Mouse (Mus musculus): ENCODE measurements around the gene Lrrc61. TPM values are rescaled to one million over a fixed set of nuclear protein-coding genes. Genes with fewer than 3 reads are reported as not detected.
A peak's percentile ranks its signal among the peaks of the same experiment; 100 is the strongest.

The Lrrc61 gene
- total and polyA plus RNA-seq, 2 experiments, result 3.3 to 8.5 TPM

DNA sequence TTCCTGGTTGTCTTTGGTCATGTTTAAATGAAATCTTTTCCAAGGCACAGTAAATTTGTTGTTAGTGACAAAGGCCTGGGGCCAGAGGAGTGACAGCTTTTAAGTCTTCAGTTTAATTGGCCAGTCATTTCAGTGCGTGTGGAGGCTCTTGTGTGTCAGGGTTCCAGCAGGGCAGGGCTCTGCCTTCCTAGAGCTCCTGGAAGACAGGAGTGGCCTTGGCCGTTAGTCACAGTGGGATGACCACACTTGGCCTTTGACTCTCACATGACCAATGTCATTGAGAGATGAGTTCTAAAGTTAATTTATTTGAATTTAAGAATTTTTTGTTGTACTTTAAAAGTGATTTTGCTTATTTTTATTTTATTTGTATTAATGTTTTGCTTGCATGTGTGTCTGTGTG, 53.5 kb downstream of the Lrrc61 start:
- Histone ChIP-seq H3K36me3 (ENCODE audit: control insufficient read depth, insufficient read depth, low read length) (no peaks in the 10 kb centered on the region), H3K4me3 (ENCODE audit: insufficient read depth, low read depth, low read length) (no peak overlapping the region), H3K79me2 (ENCODE audit: control insufficient read depth, insufficient read depth, low read length) (peaks cover 3% of the 10 kb centered on the region; the same call in 1 of the 2 replicates), H3K27ac (replicated peaks; ENCODE audit: insufficient read depth, low read depth, low read length) (no peak overlapping the region), H3K9ac (ENCODE audit: low read depth, low read length) (no peak overlapping the region), H3K27me3 (ENCODE audit: control insufficient read depth, insufficient read depth, low read length) (no peaks in the 10 kb centered on the region), H3K4me1 (ENCODE audit: control insufficient read depth, insufficient read depth, low read length) (no peaks in the 10 kb centered on the region)
- WGBS, result 59% methylated on average over 2 of the region's 2 CpGs
- DNase-seq (ENCODE audit: extremely low read depth, low read depth, low spot score), result peak; percentile 18
- TF ChIP-seq CTCF (IDR thresholded peaks at IDR 0.05; ENCODE audit: low read depth, low read length), result no peak
- no peak for TF ChIP-seq POLR2A (IDR thresholded peaks at IDR 0.05; ENCODE audit: extremely low read depth, insufficient read depth, low read length)

DNA sequence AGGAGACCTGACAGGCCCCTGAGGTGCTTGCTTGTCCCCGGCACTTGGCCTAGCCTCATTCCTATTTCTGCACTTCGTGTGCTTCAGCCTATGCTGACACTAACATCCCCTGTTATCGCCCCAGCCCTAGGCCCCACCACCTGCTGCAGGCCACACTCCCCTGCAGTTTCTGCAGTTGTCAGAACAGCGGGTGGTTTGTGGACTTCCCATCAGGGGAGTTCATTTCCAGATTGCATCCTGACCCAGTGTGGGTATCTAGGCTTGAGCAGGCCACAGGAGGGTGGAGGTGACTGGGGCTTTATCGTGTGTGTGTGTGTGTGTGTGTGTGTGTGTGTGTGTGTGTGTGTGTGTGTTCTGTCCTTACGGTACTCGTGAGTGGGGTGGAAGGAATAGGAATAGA, 54.9 kb downstream of the Lrrc61 start:
- Histone ChIP-seq H3K4me1 (ENCODE audit: control insufficient read depth, insufficient read depth, low read length) (no peaks in the 10 kb centered on the region), H3K36me3 (ENCODE audit: control insufficient read depth, insufficient read depth, low read length) (peaks cover 6% of the 10 kb centered on the region; the same call in 1 of the 2 replicates), H3K27me3 (ENCODE audit: control insufficient read depth, insufficient read depth, low read length) (no peaks in the 10 kb centered on the region), H3K9ac (ENCODE audit: low read depth, low read length) (no peak overlapping the region), H3K4me3 (ENCODE audit: insufficient read depth, low read depth, low read length) (no peak overlapping the region), H3K27ac (replicated peaks; ENCODE audit: insufficient read depth, low read depth, low read length) (no peak overlapping the region), H3K79me2 (ENCODE audit: control insufficient read depth, insufficient read depth, low read length) (no peaks in the 10 kb centered on the region)
- WGBS, result 84% methylated on average over 7 of the region's 7 CpGs
- no peak for DNase-seq (ENCODE audit: extremely low read depth, low read depth, low spot score)
- no peak for TF ChIP-seq CTCF (IDR thresholded peaks at IDR 0.05; ENCODE audit: low read depth, low read length)
- TF ChIP-seq POLR2A (IDR thresholded peaks at IDR 0.05; ENCODE audit: extremely low read depth, insufficient read depth, low read length), result no peak

- Histone ChIP-seq H3K4me1 (ENCODE audit: control insufficient read depth, insufficient read depth, low read length) (no peaks in the 10 kb centered on the region), H3K27ac (replicated peaks; ENCODE audit: insufficient read depth, low read depth, low read length) (no peak overlapping the region), H3K9ac (ENCODE audit: low read depth, low read length) (no peak overlapping the region), H3K4me3 (ENCODE audit: insufficient read depth, low read depth, low read length) (no peak overlapping the region), H3K79me2 (ENCODE audit: control insufficient read depth, insufficient read depth, low read length) (no peaks in the 10 kb centered on the region), H3K27me3 (ENCODE audit: control insufficient read depth, insufficient read depth, low read length) (no peaks in the 10 kb centered on the region), H3K36me3 (ENCODE audit: control insufficient read depth, insufficient read depth, low read length) (peaks cover 6% of the 10 kb centered on the region; the same call in 1 of the 2 replicates)
- TF ChIP-seq POLR2A (IDR thresholded peaks at IDR 0.05; ENCODE audit: extremely low read depth, insufficient read depth, low read length), result no peak
- no peak for TF ChIP-seq CTCF (IDR thresholded peaks at IDR 0.05; ENCODE audit: low read depth, low read length)
- DNase-seq (ENCODE audit: extremely low read depth, low read depth, low spot score), result no peak
- WGBS, result 33% methylated on average over 3 of the region's 3 CpGs
Observed at GRCm38 (mm10) chr6:48610657-48611056, 56.1 kb downstream of the Lrrc61 start.

GRCm38 (mm10) chr6:48613464-48613863, 58.9 kb downstream of the Lrrc61 start:
- H3K4me1 ChIP-seq (ENCODE audit: control insufficient read depth, insufficient read depth, low read length), result no peaks in the 10 kb centered on the region
- H3K4me3 ChIP-seq (ENCODE audit: insufficient read depth, low read depth, low read length), result no peak overlapping the region
- peaks cover 6% of the 10 kb centered on the region; the same call in 1 of the 2 replicates for H3K36me3 ChIP-seq (ENCODE audit: control insufficient read depth, insufficient read depth, low read length)
- 95% methylated on average over 4 of the region's 4 CpGs for WGBS
- H3K9ac ChIP-seq (ENCODE audit: low read depth, low read length), result no peak overlapping the region
- no peak overlapping the region for H3K27ac ChIP-seq (replicated peaks; ENCODE audit: insufficient read depth, low read depth, low read length)
- no peak for TF ChIP-seq POLR2A (IDR thresholded peaks at IDR 0.05; ENCODE audit: extremely low read depth, insufficient read depth, low read length)
- no peaks in the 10 kb centered on the region for H3K79me2 ChIP-seq (ENCODE audit: control insufficient read depth, insufficient read depth, low read length)
- DNase-seq (ENCODE audit: extremely low read depth, low read depth, low spot score), result no peak
- H3K27me3 ChIP-seq (ENCODE audit: control insufficient read depth, insufficient read depth, low read length), result no peaks in the 10 kb centered on the region

- no peaks in the 10 kb centered on the region for H3K79me2 ChIP-seq (ENCODE audit: control insufficient read depth, insufficient read depth, low read length)
- H3K27me3 ChIP-seq (ENCODE audit: control insufficient read depth, insufficient read depth, low read length), result no peaks in the 10 kb centered on the region
- 81% methylated on average over 5 of the region's 5 CpGs for WGBS
- DNase-seq (ENCODE audit: extremely low read depth, low read depth, low spot score), result no peak
- H3K27ac ChIP-seq (replicated peaks; ENCODE audit: insufficient read depth, low read depth, low read length), result no peak overlapping the region
- TF ChIP-seq POLR2A (IDR thresholded peaks at IDR 0.05; ENCODE audit: extremely low read depth, insufficient read depth, low read length) (no peak), CTCF (IDR thresholded peaks at IDR 0.05; ENCODE audit: low read depth, low read length) (no peak)
- no peak overlapping the region for H3K4me3 ChIP-seq (ENCODE audit: insufficient read depth, low read depth, low read length)
- no peaks in the 10 kb centered on the region for H3K4me1 ChIP-seq (ENCODE audit: control insufficient read depth, insufficient read depth, low read length)
- peaks cover 9% of the 10 kb centered on the region; the same call in 1 of the 2 replicates for H3K36me3 ChIP-seq (ENCODE audit: control insufficient read depth, insufficient read depth, low read length)
- H3K9ac ChIP-seq (ENCODE audit: low read depth, low read length), result no peak overlapping the region
Observed at GRCm38 (mm10) chr6:48614756-48615155, 60.2 kb downstream of the Lrrc61 start.

DNA sequence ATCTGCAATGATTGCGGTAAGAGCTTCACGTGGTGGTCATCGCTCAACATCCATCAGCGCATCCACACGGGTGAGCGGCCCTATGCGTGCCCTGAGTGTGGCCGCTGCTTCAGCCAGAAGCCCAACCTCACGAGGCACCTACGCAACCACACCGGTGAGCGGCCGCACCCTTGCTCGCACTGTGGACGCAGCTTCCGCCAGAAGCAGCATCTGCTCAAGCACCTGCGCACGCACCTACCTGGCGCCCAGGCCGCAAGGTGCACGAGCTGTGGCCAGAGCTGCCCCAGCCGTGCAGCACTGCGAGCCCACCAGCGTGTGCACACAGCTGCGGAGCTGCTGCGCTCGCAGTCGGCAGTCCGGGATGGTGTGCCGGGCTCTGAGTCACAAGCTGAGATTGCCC, 65.4 kb downstream of the Lrrc61 start:
- Histone ChIP-seq H3K27ac (replicated peaks; ENCODE audit: insufficient read depth, low read depth, low read length) (no peak overlapping the region), H3K4me3 (ENCODE audit: insufficient read depth, low read depth, low read length) (no peak overlapping the region), H3K27me3 (ENCODE audit: control insufficient read depth, insufficient read depth, low read length) (no peaks in the 10 kb centered on the region), H3K9ac (ENCODE audit: low read depth, low read length) (no peak overlapping the region), H3K4me1 (ENCODE audit: control insufficient read depth, insufficient read depth, low read length) (no peaks in the 10 kb centered on the region), H3K36me3 (ENCODE audit: control insufficient read depth, insufficient read depth, low read length) (peaks cover 6% of the 10 kb centered on the region; the same call in 1 of the 2 replicates), H3K79me2 (ENCODE audit: control insufficient read depth, insufficient read depth, low read length) (no peaks in the 10 kb centered on the region)
- DNase-seq (ENCODE audit: extremely low read depth, low read depth, low spot score), result no peak
- TF ChIP-seq CTCF (IDR thresholded peaks at IDR 0.05; ENCODE audit: low read depth, low read length) (no peak), POLR2A (IDR thresholded peaks at IDR 0.05; ENCODE audit: extremely low read depth, insufficient read depth, low read length) (no peak)
- 97% methylated on average over 30 of the region's 30 CpGs for WGBS

Other genes starting within 250 kb of the Lrrc61 start
- 5.2 and 6.1 TPM in 2 replicates for gene Krba1, start 159.2 kb upstream of the Lrrc61 start, total RNA-seq (2014; rRNA removed)
- gene Krba1, start 159.2 kb upstream of the Lrrc61 start, polyA plus RNA-seq (2012; rRNA removed), result 6.6 and 9.2 TPM in 2 replicates
- gene Zfp467, start 109.0 kb upstream of the Lrrc61 start, total RNA-seq (2014; rRNA removed), result 13.9 and 15.9 TPM in 2 replicates
- 23.0 and 25.7 TPM in 2 replicates for gene Zfp467, start 109.0 kb upstream of the Lrrc61 start, polyA plus RNA-seq (2012; rRNA removed)
- 0.47 and 0.83 TPM in 2 replicates for gene Sspo, start 106.6 kb upstream of the Lrrc61 start, total RNA-seq (2014; rRNA removed)
- 1.5 and 2.0 TPM in 2 replicates for gene Sspo, start 106.6 kb upstream of the Lrrc61 start, polyA plus RNA-seq (2012; rRNA removed)
- gene Atp6v0e2, start 17.2 kb upstream of the Lrrc61 start, total RNA-seq (2014; rRNA removed), result 0.37 and 0.47 TPM in 2 replicates
- gene Atp6v0e2, start 17.2 kb upstream of the Lrrc61 start, polyA plus RNA-seq (2012; rRNA removed), result 0.96 and 1.7 TPM in 2 replicates
- 1,102 and 1,282 TPM in 2 replicates for gene Rarres2, start 18.0 kb downstream of the Lrrc61 start, total RNA-seq (2014; rRNA removed)
- 1,074 and 1,160 TPM in 2 replicates for gene Rarres2, start 18.0 kb downstream of the Lrrc61 start, polyA plus RNA-seq (2012; rRNA removed)
- not detected in 2 replicates for gene Gm45021, start 34.8 kb downstream of the Lrrc61 start, total RNA-seq (2014; rRNA removed)
- not detected in 2 replicates for gene Gm45021, start 34.8 kb downstream of the Lrrc61 start, polyA plus RNA-seq (2012; rRNA removed)
- 31.1 and 47.2 TPM in 2 replicates for gene Repin1, start 39.1 kb downstream of the Lrrc61 start, total RNA-seq (2014; rRNA removed)
- gene Repin1, start 39.1 kb downstream of the Lrrc61 start, polyA plus RNA-seq (2012; rRNA removed), result 73.6 and 74.7 TPM in 2 replicates
- not detected in 2 replicates for gene Gm44965, start 39.1 kb downstream of the Lrrc61 start, total RNA-seq (2014; rRNA removed)
- gene Gm44965, start 39.1 kb downstream of the Lrrc61 start, polyA plus RNA-seq (2012; rRNA removed), result not detected in 2 replicates
- 0.83 and 1.5 TPM in 2 replicates for gene Zfp775, start 47.3 kb downstream of the Lrrc61 start, total RNA-seq (2014; rRNA removed)
- 2.0 and 2.4 TPM in 2 replicates for gene Zfp775, start 47.3 kb downstream of the Lrrc61 start, polyA plus RNA-seq (2012; rRNA removed)
- under 0.01 TPM in 2 replicates for gene AI854703, start 72.0 kb downstream of the Lrrc61 start, total RNA-seq (2014; rRNA removed)
- gene AI854703, start 72.0 kb downstream of the Lrrc61 start, polyA plus RNA-seq (2012; rRNA removed), result 0.06 and 0.10 TPM in 2 replicates
- gene Gimap8, start 92.4 kb downstream of the Lrrc61 start, total RNA-seq (2014; rRNA removed), result 6.1 and 6.4 TPM in 2 replicates
- 1.0 and 1.4 TPM in 2 replicates for gene Gimap8, start 92.4 kb downstream of the Lrrc61 start, polyA plus RNA-seq (2012; rRNA removed)
- gene Gimap9, start 121.3 kb downstream of the Lrrc61 start, total RNA-seq (2014; rRNA removed), result 11.6 and 12.2 TPM in 2 replicates
- 4.2 and 6.3 TPM in 2 replicates for gene Gimap9, start 121.3 kb downstream of the Lrrc61 start, polyA plus RNA-seq (2012; rRNA removed)
- 11.9 and 15.1 TPM in 2 replicates for gene Gimap4, start 129.8 kb downstream of the Lrrc61 start, total RNA-seq (2014; rRNA removed)
- 3.9 and 5.5 TPM in 2 replicates for gene Gimap4, start 129.8 kb downstream of the Lrrc61 start, polyA plus RNA-seq (2012; rRNA removed)
- 13.9 and 19.1 TPM in 2 replicates for gene Gimap6, start 153.4 kb downstream of the Lrrc61 start, total RNA-seq (2014; rRNA removed)
- 2.6 and 2.8 TPM in 2 replicates for gene Gimap6, start 153.4 kb downstream of the Lrrc61 start, polyA plus RNA-seq (2012; rRNA removed)
- gene Gm28053, start 163.8 kb downstream of the Lrrc61 start, total RNA-seq (2014; rRNA removed), result not detected in 2 replicates
- gene Gm28053, start 163.8 kb downstream of the Lrrc61 start, polyA plus RNA-seq (2012; rRNA removed), result not detected in 2 replicates
- 0.37 and 0.47 TPM in 2 replicates for gene Gimap7, start 163.8 kb downstream of the Lrrc61 start, total RNA-seq (2014; rRNA removed)
- 0.19 and 0.35 TPM in 2 replicates for gene Gimap7, start 163.8 kb downstream of the Lrrc61 start, polyA plus RNA-seq (2012; rRNA removed)
- 4.1 and 5.0 TPM in 2 replicates for gene Gimap1, start 184.3 kb downstream of the Lrrc61 start, total RNA-seq (2014; rRNA removed)
- 2.5 TPM in 2 replicates for gene Gimap1, start 184.3 kb downstream of the Lrrc61 start, polyA plus RNA-seq (2012; rRNA removed)
- gene Gimap5, start 191.4 kb downstream of the Lrrc61 start, total RNA-seq (2014; rRNA removed), result 1.2 and 3.3 TPM in 2 replicates
- 2.8 and 3.3 TPM in 2 replicates for gene Gimap5, start 191.4 kb downstream of the Lrrc61 start, polyA plus RNA-seq (2012; rRNA removed)
- gene Gimap3, start 216.1 kb downstream of the Lrrc61 start, total RNA-seq (2014; rRNA removed), result 1.7 and 1.9 TPM in 2 replicates
- 1.5 and 3.1 TPM in 2 replicates for gene Gimap3, start 216.1 kb downstream of the Lrrc61 start, polyA plus RNA-seq (2012; rRNA removed)